Mouse (Mus musculus): ENCODE results near the gene Smim11.

DNA sequence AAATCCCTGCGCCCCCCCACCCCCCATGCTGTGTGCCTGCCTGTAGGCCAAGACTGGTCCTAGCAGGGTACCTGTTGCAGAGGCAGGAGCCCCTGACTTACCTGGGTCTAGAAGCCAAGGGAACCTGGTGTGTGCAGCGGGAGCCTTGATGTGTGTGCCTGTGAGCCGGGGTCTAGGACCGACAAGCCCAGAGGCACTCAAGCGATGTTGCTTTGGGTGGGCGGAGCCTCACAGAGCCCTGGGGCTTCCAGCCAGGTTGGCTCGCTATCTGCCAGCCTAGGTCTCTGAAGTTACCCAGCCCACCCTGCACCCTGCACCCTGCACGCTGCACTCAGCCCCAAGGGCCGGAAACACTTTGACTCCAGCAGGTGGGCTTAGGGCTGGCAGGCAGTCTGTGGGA lies 57.6 kb downstream of the Smim11 start:
- TF ChIP-seq CTCF (IDR thresholded peaks at IDR 0.05) (no peak), EP300 (IDR thresholded peaks at IDR 0.05) (no peak)
